Mouse (Mus musculus): ENCODE results near the gene Gzf1.

DNA sequence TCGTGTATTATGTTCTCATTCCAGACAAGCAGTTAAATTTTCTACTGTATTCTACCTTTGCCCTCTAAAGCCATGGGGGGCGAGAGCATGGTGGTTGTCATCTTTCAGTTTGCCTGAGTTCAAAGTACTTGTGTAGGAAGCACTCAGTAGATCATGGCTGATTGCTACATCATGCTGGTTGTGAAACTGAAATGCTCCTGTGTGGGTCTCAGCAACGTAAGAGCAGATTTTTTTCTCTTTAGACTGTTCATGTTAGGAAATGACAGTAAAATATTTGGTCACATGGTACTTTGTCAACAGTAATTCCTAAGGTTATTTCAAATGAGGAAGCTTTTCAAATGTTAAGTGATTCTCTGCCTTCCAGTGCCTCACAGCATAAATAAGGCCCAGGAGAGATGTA, 4.9 kb downstream of the Gzf1 start:
- no peak for TF ChIP-seq CTCF (IDR thresholded peaks at IDR 0.05; ENCODE audit: extremely low read depth, insufficient read length, insufficient replicate concordance, low read depth, low read length)
- no peak for TF ChIP-seq POLR2A (IDR thresholded peaks at IDR 0.05; ENCODE audit: low read depth, low read length)

Measured in small intestine, adult 2 months (tissue).